Mouse (Mus musculus): ENCODE data around the gene Plcb2.

The Plcb2 gene

GRCm38 (mm10) chr2:118728337-118728736 is at the start of gene Plcb2:
TSS of gene Plcb2 (minus strand) at chr2:118728438.
- DNase-seq (ENCODE audit: low spot score), result no peak

- peak; percentile 76 for DNase-seq (ENCODE audit: low spot score)
These were observed 48.1 kb upstream of the Plcb2 start for GRCm38 (mm10) chr2:118776295-118776694.

GRCm38 (mm10) chr2:118775846-118776245 is 47.6 kb upstream of the Plcb2 start:
- DNase-seq (ENCODE audit: low spot score), result peak; percentile 91

- peak; percentile 79 for DNase-seq (ENCODE audit: low spot score)
These were observed 47.2 kb upstream of the Plcb2 start for GRCm38 (mm10) chr2:118775396-118775795.

- no peak for DNase-seq (ENCODE audit: low spot score)
These were observed 46.3 kb upstream of the Plcb2 start for GRCm38 (mm10) chr2:118774536-118774935.

DNA sequence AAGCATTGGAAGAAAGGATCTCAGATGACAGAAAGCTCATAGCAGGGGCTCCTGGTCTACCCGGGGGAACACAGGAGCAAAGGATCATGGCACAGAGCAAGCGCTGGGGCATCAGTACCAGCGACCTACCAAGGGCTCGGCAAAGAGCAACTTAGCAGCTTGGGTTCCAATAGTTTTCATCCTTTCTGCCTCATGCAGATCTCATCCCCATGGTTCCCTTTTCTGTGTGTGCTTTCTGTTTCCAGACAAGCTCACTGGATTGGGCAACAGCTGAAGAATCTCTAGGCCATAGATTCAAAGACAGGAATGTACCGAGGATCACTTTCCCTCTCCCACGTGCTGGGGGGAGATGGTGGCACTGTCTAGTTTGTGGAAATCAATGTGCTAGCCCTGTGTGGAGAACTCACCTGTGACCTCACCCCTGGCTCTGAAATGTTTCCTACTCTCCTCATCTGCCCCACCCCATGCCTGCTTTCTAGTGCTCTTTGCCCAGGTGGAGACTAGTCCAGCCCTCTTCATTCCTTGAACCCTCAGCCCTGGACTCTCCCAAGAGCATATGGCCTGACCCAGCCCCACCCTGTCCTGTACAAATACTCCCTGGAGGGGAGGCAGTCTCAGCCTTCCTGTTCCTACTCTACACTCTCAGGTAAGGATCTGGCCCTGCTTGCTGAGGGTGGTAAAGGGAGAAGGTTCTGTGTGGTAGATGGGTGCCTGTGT is 44.1 kb upstream of the Plcb2 start, which contains the start of gene Phgr1:
Phgr1 (plus strand) TSS at position 612 of the 717 bp plus-strand sequence.
- DNase-seq (ENCODE audit: low spot score), result peak; percentile 18

GRCm38 (mm10) chr2:118766041-118767033 is 38.1 kb upstream of the Plcb2 start:
- peak; percentile 73 for DNase-seq (ENCODE audit: low spot score)

- DNase-seq (ENCODE audit: low spot score), result no peak
These were observed 36.6 kb upstream of the Plcb2 start for GRCm38 (mm10) chr2:118764875-118765274.

GRCm38 (mm10) chr2:118764094-118764831 is 36.0 kb upstream of the Plcb2 start:
- DNase-seq (ENCODE audit: low spot score), result peak; percentile 81

- DNase-seq (ENCODE audit: low spot score), result peak; percentile 44
These were observed 35.2 kb upstream of the Plcb2 start for GRCm38 (mm10) chr2:118763469-118763868.

- no peak for DNase-seq (ENCODE audit: low spot score)
These were observed 34.5 kb upstream of the Plcb2 start for GRCm38 (mm10) chr2:118762784-118763148.

GRCm38 (mm10) chr2:118761906-118762783 is 33.9 kb upstream of the Plcb2 start, which contains the start of gene Ccdc9b:
TSS of gene Ccdc9b (minus strand) at chr2:118762661.
- DNase-seq (ENCODE audit: low spot score), result peak; percentile 95

- peak; percentile 69 for DNase-seq (ENCODE audit: low spot score)
These were observed 33.1 kb upstream of the Plcb2 start for GRCm38 (mm10) chr2:118761358-118761757.

GRCm38 (mm10) chr2:118760311-118761025 is 32.2 kb upstream of the Plcb2 start:
- peak; percentile 51 for DNase-seq (ENCODE audit: low spot score)

GRCm38 (mm10) chr2:118759828-118760227 is 31.6 kb upstream of the Plcb2 start:
- DNase-seq (ENCODE audit: low spot score), result no peak

GRCm38 (mm10) chr2:118756103-118756502 is 27.9 kb upstream of the Plcb2 start:
- DNase-seq (ENCODE audit: low spot score), result no peak

- no peak for DNase-seq (ENCODE audit: low spot score)
These were observed 27.2 kb upstream of the Plcb2 start for GRCm38 (mm10) chr2:118755407-118755806.

GRCm38 (mm10) chr2:118754143-118754542 is 25.9 kb upstream of the Plcb2 start:
- no peak for DNase-seq (ENCODE audit: low spot score)

DNA sequence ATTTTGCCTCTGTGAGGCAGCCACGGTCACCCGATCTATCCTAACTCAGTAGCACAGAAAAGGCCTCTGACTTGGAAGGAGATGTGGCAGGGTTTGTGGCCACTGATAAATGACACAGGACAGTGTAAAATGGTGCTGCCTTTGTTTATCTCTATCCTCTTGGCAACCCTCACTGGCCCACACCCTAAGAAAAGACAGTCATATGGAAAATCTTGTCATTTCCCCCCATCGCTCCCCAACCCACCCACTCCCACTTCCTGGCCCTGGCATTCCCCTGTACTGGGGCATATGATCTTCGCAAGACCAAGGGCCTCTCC is 24.5 kb upstream of the Plcb2 start:
- DNase-seq (ENCODE audit: low spot score), result no peak

All from adipocyte (in vitro differentiated cells).